Mouse (Mus musculus) midbrain, embryonic 12.5 days (tissue): ENCODE measurements at regions not wholly inside any gene's neighbourhood (a gene's known extent, or its start where the extent isn't known, plus 50 kb on each side); places are given as distances from the start of the nearest gene placed in this dataset.
"Not testable (repeated sequence)": the region's sequence is repeated elsewhere in the genome, so short reads cannot be mapped to it uniquely, and the experiment has no call there.

Experiments used
- ATAC-seq: fragments of 200-750 bp; cut with Nextera tagmentation; 2 replicates; pipeline ENCODE4 v1.8.0; 2017; ENCODE audit warnings: low read depth, moderate TSS enrichment, moderate library complexity; ENCODE audit not compliant: low FRiP score
- H3K27ac ChIP-seq: fragments of 300-500 bp; sonication (generic); replicated peaks from 2 replicates; pipeline ENCODE4 v1.5.1; 2016; ENCODE audit warnings: mild to moderate bottlenecking
- H3K27me3 ChIP-seq: fragments of 300-500 bp; sonication (generic); 2 replicates; pipeline ENCODE4 v1.6.1; 2016; ENCODE audit warnings: mild to moderate bottlenecking
- H3K36me3 ChIP-seq: fragments of 300-500 bp; sonication (generic); 2 replicates; pipeline ENCODE4 v1.6.1; 2016
- H3K4me1 ChIP-seq: fragments of 300-500 bp; sonication (generic); 2 replicates; pipeline ENCODE4 v1.6.1; 2016
- H3K4me2 ChIP-seq: fragments of 300-500 bp; sonication (generic); replicated peaks from 2 replicates; pipeline ENCODE4 v1.6.1; 2016; ENCODE audit warnings: mild to moderate bottlenecking, moderate library complexity
- H3K4me3 ChIP-seq: fragments of 300-500 bp; sonication (generic); 2 replicates; pipeline ENCODE4 v1.5.1; 2016; ENCODE audit warnings: mild to moderate bottlenecking
- H3K9ac ChIP-seq: fragments of 300-500 bp; sonication (generic); replicated peaks from 2 replicates; pipeline ENCODE4 v1.6.1; 2016; ENCODE audit warnings: mild to moderate bottlenecking, moderate library complexity
- H3K9me3 ChIP-seq: fragments of 300-500 bp; sonication (generic); 2 replicates; pipeline ENCODE4 v1.6.1; 2016; ENCODE audit warnings: mild to moderate bottlenecking
- WGBS: fragments of 180-500 bp; shearing (Covaris S2); methylation state at CpG from one replicate; pipeline ENCODE4 v1.1.7; 2016; 5-methylcytosine and 5-hydroxymethylcytosine counted together

DNA sequence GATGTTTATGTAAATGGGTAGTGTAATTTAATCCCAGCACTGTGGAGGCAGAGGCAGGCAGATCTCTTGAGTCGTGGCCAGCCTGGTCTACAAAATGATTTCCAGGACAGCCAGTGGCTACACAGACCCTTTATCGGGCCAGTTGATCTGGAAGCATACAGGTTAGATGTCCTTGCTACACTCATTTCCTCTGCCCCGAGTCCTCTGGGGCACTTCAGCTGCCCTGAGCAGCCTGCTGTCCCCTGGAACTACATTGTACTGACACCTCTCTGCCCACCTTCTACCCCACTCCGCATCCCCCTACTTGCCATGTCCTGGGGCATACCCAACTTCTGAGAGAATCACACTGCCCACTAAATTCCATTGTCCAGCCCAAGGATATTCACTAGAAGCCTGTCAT lies 60.6 kb upstream of the Helt start:
- Histone ChIP-seq H3K27me3 (no peaks in the 10 kb centered on the region), H3K4me3 (no peak overlapping the region), H3K36me3 (no peaks in the 10 kb centered on the region), H3K27ac (no peak overlapping the region), H3K4me1 (no peaks in the 10 kb centered on the region), H3K9ac (no peak overlapping the region), H3K9me3 (no peaks in the 10 kb centered on the region), H3K4me2 (no peak overlapping the region)
- WGBS: 89% methylated on average over 4 of the region's 4 CpGs
- no peak for ATAC-seq

DNA sequence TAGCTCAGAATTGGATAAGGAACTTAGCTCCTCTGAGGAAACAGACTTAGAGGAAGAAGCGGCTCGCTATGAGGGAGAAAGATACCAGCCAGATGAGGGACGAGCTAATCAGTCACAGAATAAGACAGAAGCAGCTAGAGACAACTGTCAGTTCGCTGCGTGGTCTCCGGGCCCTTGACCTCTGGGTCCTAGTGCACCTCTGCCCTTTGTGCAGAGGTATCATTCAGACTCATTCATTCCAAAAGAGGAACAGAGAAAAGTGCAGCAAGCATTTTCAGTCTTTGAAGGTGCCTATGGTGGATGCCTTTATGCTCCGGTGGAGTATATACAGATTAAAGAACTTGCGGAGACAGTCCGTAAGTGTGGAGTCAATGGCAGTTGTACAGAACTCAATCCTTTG lies 63.5 kb upstream of the Helt start:
- H3K4me2 ChIP-seq, ATAC-seq, H3K27ac ChIP-seq, H3K4me1 ChIP-seq, H3K36me3 ChIP-seq, H3K27me3 ChIP-seq, H3K4me3 ChIP-seq, H3K9ac ChIP-seq, H3K9me3 ChIP-seq: not testable (repeated sequence)
- 94% methylated on average over 9 of the region's 9 CpGs for WGBS

- ATAC-seq: no peak
- no peak overlapping the region for H3K4me2 ChIP-seq
- WGBS: 87% methylated on average over 2 of the region's 2 CpGs
- no peak overlapping the region for H3K4me3 ChIP-seq
- no peaks in the 10 kb centered on the region for H3K36me3 ChIP-seq
- no peaks in the 10 kb centered on the region for H3K4me1 ChIP-seq
- H3K27me3 ChIP-seq: no peaks in the 10 kb centered on the region
- H3K9ac ChIP-seq: no peak overlapping the region
- no peak overlapping the region for H3K27ac ChIP-seq
- no peaks in the 10 kb centered on the region for H3K9me3 ChIP-seq
These were observed 68.4 kb upstream of the Helt start for GRCm38 (mm10) chr8:46362871-46363306.

- Histone ChIP-seq H3K9me3 (no peaks in the 10 kb centered on the region), H3K27me3 (no peaks in the 10 kb centered on the region), H3K9ac (no peak overlapping the region), H3K4me3 (no peak overlapping the region), H3K36me3 (no peaks in the 10 kb centered on the region), H3K4me2 (no peak overlapping the region), H3K27ac (no peak overlapping the region), H3K4me1 (no peaks in the 10 kb centered on the region)
- 88% methylated on average over 5 of the region's 5 CpGs for WGBS
- ATAC-seq: no peak
These were observed 71.2 kb upstream of the Helt start for GRCm38 (mm10) chr8:46365711-46366110.

DNA sequence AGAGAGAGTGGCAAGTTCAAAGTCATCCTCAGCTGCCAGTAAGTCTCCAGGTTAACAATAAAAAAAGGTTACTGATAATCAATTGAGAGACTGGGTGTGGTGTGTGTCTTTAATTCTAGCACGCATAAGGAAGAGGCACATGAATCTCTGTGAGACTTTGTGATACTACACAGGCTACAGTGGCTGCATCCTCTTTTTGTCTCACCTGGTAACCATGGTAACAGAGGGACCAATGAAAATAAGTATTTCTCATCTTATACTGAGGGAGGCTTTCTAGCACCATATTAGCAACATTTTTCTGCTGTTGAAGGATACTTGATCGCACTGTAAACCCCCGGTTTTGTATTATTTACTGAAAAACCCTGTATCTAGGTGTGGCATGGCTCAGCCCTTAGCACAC lies 72.7 kb upstream of the Helt start:
- Histone ChIP-seq H3K4me1 (no peaks in the 10 kb centered on the region), H3K4me3 (no peak overlapping the region), H3K27ac (no peak overlapping the region), H3K36me3 (no peaks in the 10 kb centered on the region), H3K4me2 (no peak overlapping the region), H3K27me3 (no peaks in the 10 kb centered on the region), H3K9me3 (no peaks in the 10 kb centered on the region), H3K9ac (no peak overlapping the region)
- WGBS: 93% methylated on average over 3 of the region's 3 CpGs
- ATAC-seq: no peak

DNA sequence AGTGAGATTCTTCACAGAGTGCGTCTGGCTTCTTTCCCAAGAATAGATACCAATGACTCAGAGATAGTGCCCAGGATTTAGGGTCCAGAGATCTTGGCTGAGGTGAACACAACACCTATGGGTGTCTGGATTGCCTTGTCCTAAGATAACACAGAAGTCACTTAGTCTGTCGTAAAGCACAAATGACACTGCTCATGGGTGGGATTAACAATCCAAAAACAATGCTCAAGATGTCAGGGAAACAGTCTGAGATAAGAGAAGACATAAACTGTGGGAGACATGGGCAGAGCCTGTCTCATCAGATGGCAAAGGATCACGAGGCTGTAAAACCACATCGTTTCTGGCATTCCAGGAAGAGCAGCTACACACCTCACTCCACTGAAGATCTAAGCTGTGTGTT lies 79.6 kb upstream of the Helt start:
- 80% methylated on average over 4 of the region's 4 CpGs for WGBS
- no peak for ATAC-seq
- Histone ChIP-seq H3K4me3 (no peak overlapping the region), H3K4me1 (no peaks in the 10 kb centered on the region), H3K36me3 (no peaks in the 10 kb centered on the region), H3K9ac (no peak overlapping the region), H3K9me3 (no peaks in the 10 kb centered on the region), H3K27me3 (no peaks in the 10 kb centered on the region), H3K27ac (no peak overlapping the region), H3K4me2 (no peak overlapping the region)

GRCm38 (mm10) chr8:46375986-46376385 lies 81.5 kb upstream of the Helt start:
- no peak for ATAC-seq
- H3K4me3 ChIP-seq: no peak overlapping the region
- 80% methylated on average over 2 of the region's 2 CpGs for WGBS
- no peak overlapping the region for H3K27ac ChIP-seq
- H3K4me2 ChIP-seq: no peak overlapping the region
- H3K4me1 ChIP-seq: no peaks in the 10 kb centered on the region
- no peak overlapping the region for H3K9ac ChIP-seq
- no peaks in the 10 kb centered on the region for H3K27me3 ChIP-seq
- H3K9me3 ChIP-seq: no peaks in the 10 kb centered on the region
- H3K36me3 ChIP-seq: no peaks in the 10 kb centered on the region

DNA sequence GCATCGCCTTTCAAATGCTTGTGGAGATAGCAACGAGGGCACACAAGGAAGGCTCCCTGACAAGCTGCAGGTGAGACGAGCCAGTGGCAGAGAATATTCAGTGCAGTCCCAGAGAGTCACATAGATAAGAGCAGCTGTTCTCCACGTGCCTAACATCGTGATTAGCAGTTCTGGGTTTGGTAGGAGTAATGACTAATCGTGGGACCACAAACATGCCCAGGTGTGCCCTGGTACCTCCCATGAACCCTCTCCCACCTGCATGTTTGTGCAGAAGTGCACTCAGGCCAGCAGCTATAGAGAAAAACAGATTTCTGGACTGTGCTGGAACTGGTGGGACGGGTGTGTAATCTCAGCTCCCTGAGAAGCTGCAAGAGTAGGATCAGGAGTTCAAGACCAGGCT lies 85.9 kb upstream of the Acsl1 start:
- Histone ChIP-seq H3K27ac (no peak overlapping the region), H3K4me2 (no peak overlapping the region), H3K27me3 (no peaks in the 10 kb centered on the region), H3K36me3 (no peaks in the 10 kb centered on the region), H3K9ac (no peak overlapping the region), H3K9me3 (no peaks in the 10 kb centered on the region), H3K4me3 (no peak overlapping the region), H3K4me1 (no peaks in the 10 kb centered on the region)
- no peak for ATAC-seq
- 86% methylated on average over 7 of the region's 7 CpGs for WGBS

DNA sequence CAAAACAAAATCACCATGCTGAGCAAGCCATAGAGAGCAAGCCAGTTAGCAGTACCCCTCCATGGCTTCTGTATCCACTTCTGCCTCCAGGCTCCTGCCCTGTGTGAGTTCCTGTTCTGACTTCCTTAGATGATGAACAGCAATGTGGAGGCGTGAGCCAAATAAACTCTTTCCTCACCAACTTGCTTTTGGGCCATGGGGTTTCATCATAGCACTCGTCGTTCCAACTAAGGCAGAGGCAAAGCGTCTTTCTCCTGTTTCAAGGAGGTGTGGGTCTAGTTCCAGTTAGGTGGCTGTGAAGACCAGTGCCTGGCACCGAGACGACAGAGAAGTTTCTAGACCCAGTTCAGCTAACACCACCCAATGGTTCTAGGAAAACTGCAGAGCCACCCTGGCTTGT lies 85.0 kb upstream of the Acsl1 start:
- 92% methylated on average over 6 of the region's 6 CpGs for WGBS
- no peak for ATAC-seq
- no peak overlapping the region for H3K4me2 ChIP-seq
- no peaks in the 10 kb centered on the region for H3K4me1 ChIP-seq
- no peak overlapping the region for H3K27ac ChIP-seq
- H3K4me3 ChIP-seq: no peak overlapping the region
- H3K9me3 ChIP-seq: no peaks in the 10 kb centered on the region
- no peak overlapping the region for H3K9ac ChIP-seq
- no peaks in the 10 kb centered on the region for H3K27me3 ChIP-seq
- H3K36me3 ChIP-seq: no peaks in the 10 kb centered on the region

DNA sequence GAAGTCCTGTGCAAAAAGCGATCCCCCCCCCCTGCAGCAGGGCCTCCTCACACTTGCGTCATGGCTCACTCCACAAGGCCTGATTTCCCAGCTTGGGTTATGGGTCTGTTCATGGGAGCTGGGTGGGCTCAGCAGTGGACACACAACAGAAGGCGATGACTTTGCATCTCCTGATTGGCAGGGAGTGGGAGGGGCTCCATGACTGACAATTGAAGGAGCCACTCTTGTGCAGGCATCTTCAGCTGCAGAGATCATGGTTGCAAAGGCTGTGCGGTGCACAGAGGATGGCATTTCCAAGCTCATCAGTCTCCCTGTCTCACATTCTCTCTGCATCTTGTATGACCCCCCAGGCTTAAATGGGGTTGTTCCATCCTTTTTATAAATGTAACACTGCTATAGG lies 84.3 kb upstream of the Acsl1 start:
- Histone ChIP-seq H3K27me3 (no peaks in the 10 kb centered on the region), H3K27ac (no peak overlapping the region), H3K4me2 (no peak overlapping the region), H3K4me3 (no peak overlapping the region), H3K4me1 (no peaks in the 10 kb centered on the region), H3K9me3 (no peaks in the 10 kb centered on the region), H3K36me3 (no peaks in the 10 kb centered on the region), H3K9ac (no peak overlapping the region)
- 0 out of 2 replicates have a peak, but pooled peaks have one; percentile 56 for ATAC-seq
- 79% methylated on average over 4 of the region's 4 CpGs for WGBS

GRCm38 (mm10) chr8:46387037-46387436 lies 83.8 kb upstream of the Acsl1 start:
- ATAC-seq: no peak
- 84% methylated on average over 5 of the region's 5 CpGs for WGBS

DNA sequence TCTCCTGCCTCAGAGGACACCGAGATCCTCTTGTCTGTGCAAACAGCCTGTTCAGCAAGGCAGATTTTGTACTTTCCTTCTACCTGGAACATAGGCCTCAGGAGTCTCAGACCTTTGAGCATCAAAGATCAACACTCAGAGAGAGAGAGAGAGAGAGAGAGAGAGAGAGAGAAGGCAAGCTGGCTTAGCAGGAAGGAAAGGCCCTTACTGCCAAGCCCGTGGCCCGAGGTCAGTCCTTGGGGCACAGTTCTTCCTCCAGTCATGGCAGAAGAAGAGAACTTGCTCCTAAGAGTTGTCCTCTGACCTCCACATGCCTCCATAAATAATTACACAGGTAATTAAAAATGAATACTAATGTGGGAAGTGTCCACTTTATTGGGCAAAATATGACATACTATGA lies 82.4 kb upstream of the Acsl1 start:
- Histone ChIP-seq H3K4me3 (no peak overlapping the region), H3K9ac (no peak overlapping the region), H3K27me3 (no peaks in the 10 kb centered on the region), H3K9me3 (no peaks in the 10 kb centered on the region), H3K27ac (no peak overlapping the region), H3K4me2 (no peak overlapping the region), H3K36me3 (no peaks in the 10 kb centered on the region), H3K4me1 (no peaks in the 10 kb centered on the region)
- ATAC-seq: no peak
- 91% methylated on average over 3 of the region's 3 CpGs for whole genome bisulfite sequencing

More at GRCm38 (mm10) chr8:46387037-46387436, 83.8 kb upstream of the Acsl1 start:
- Histone ChIP-seq H3K27ac (no peak overlapping the region), H3K9ac (no peak overlapping the region), H3K4me1 (no peaks in the 10 kb centered on the region), H3K36me3 (no peaks in the 10 kb centered on the region), H3K4me2 (no peak overlapping the region), H3K9me3 (no peaks in the 10 kb centered on the region), H3K4me3 (no peak overlapping the region), H3K27me3 (no peaks in the 10 kb centered on the region)

- no peaks in the 10 kb centered on the region for H3K4me1 ChIP-seq
These were observed 80.4 kb upstream of the Acsl1 start for GRCm38 (mm10) chr8:46390431-46390830.

More at GRCm38 (mm10) chr8:46390431-46390830, 80.4 kb upstream of the Acsl1 start:
- no peak overlapping the region for H3K4me2 ChIP-seq
- no peaks in the 10 kb centered on the region for H3K27me3 ChIP-seq
- ATAC-seq: no peak
- H3K27ac ChIP-seq: no peak overlapping the region
- no peaks in the 10 kb centered on the region for H3K36me3 ChIP-seq
- WGBS: 94% methylated on average over 6 of the region's 6 CpGs
- H3K9me3 ChIP-seq: no peaks in the 10 kb centered on the region
- no peak overlapping the region for H3K9ac ChIP-seq
- H3K4me3 ChIP-seq: no peak overlapping the region
